Mouse (Mus musculus) lung, adult 2 months (tissue): ENCODE results near the gene Scnn1a.

Experiments used
- CTCF ChIP-seq: fragments of 200-500 bp; IDR thresholded peaks from 2 replicates; pipeline ENCODE4 v1.5.1; 2011; ENCODE audit warnings: mild to moderate bottlenecking, low read length, control low read depth; ENCODE audit not compliant: insufficient read depth
- POLR2A ChIP-seq: fragments of 200-500 bp; IDR thresholded peaks from 2 replicates; pipeline ENCODE4 v1.6.1; 2011; ENCODE audit warnings: low read depth, mild to moderate bottlenecking, control low read depth, low read length, borderline replicate concordance; ENCODE audit errors: extremely low read depth

DNA sequence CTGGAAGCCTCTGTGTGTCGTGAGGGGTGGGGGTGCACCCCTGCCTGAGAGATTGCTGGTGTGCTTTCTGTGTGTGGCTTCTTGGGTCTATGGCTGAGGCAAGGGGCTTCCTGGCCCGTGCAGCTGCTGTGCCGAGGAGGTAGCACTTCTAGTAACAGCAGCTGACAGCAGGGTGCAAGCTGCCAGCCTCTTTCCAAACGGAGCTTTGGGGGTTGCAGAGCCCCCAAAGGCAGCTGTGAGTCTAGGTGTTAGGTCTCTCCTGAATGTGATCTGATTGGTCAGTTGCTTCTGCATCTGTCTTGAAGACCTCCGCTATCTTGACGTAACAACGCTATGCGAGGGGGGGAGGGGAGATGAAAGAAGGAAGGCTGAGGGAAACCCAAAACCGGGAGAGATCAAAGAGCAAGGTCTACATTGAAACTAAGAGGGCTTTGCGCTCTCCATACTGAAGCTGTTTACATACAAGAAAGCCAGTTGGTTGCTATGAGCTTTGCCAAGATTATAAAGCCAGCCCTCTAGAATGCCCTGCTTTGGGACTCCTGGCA lies 34.8 kb downstream of the Scnn1a start:
- TF ChIP-seq POLR2A (no peak), CTCF (no peak)
